Mouse (Mus musculus): ENCODE data around the gene Miip. TPM values are rescaled to one million over a fixed set of nuclear protein-coding genes. Genes with fewer than 3 reads are reported as not detected.

The Miip gene
- 40.8 and 45.1 TPM in 2 replicates for polyA plus RNA-seq (2015; fragmentation: Nextera tagmentation; extraction: Ambion mirVana)

DNA sequence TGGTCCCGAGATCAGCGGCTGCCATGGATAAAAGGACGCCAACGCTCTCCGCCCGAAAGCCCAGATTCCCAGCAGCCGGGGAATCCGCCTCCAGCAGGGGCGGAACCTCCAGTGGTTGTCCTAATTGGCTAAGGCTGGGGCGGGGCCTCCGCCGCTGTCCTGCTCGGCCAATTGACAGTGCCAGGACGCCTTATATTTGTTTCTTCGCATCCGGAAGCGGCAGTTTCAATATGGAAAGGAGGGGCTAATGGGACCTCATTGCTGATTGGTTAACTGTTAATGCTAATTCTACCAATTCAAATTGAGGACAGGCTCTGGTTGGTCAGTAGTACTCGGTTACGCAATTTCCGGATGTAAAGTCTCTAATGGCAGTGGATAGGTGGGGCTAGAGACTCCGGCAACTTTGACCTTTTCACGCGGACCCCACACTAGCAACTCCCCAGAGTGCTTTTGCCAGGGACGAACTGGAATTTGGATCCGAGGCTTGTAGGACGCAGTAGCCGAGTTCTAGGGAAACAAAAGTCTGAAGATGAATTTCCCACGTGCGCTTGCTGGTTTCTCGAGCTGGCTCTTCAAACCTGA, at the start of gene Miip, which contains the start of gene Fv1:
TSS of gene Miip (minus strand) at position 367 of the 582 bp plus-strand sequence.
TSS of gene Fv1 (plus strand) at position 530 of the 582 bp plus-strand sequence.
- WGBS, result under 1% methylated on average over 30 of the region's 30 CpGs
- H3K4me2 ChIP-seq, result peak within 1 kb of the TSS; percentile 92
- H3K4me1 ChIP-seq (replicated peaks), result peaks cover 26% of the 10 kb centered on the region
- ATAC-seq (ENCODE audit: low read depth), result peak; percentile 98
- H3K9me3 ChIP-seq, result no peaks in the 10 kb centered on the region
- H3K27ac ChIP-seq (replicated peaks), result peak within 1 kb of the TSS; percentile 85
- peaks cover 50% of the 10 kb centered on the region for H3K36me3 ChIP-seq
- H3K27me3 ChIP-seq, result no peaks in the 10 kb centered on the region
- peak within 1 kb of the TSS; percentile 70 for H3K4me3 ChIP-seq
- peak within 1 kb of the TSS; percentile 80 for H3K9ac ChIP-seq

DNA sequence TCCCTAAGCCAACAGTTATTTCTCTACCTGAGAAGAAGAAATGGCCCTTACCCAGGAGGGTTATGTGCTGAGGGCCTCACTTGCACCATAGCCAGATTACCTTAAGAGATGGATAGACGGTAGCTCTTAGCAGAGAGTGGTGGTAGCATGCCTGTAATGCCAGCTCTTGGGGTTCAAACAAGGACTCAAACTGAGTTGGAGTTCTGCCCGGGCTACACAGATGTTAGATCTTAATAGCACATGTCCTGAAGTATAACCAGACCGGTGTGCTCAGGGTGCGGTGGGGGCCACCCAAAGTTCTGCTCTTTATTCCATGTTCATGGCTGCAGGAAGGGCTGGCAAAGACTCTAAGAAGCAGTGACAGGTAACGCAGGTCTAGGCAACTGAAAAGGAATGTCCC, 40.9 kb upstream of the Miip start:
- Histone ChIP-seq H3K9ac (no peak overlapping the region), H3K27me3 (no peaks in the 10 kb centered on the region), H3K4me1 (replicated peaks) (peaks cover 4% of the 10 kb centered on the region), H3K4me3 (no peak overlapping the region), H3K4me2 (no peak overlapping the region), H3K36me3 (peaks cover 4% of the 10 kb centered on the region; the same call in 1 of the 2 replicates), H3K9me3 (no peaks in the 10 kb centered on the region), H3K27ac (replicated peaks) (no peak overlapping the region)
- WGBS, result 94% methylated on average over 5 of the region's 5 CpGs
- ATAC-seq (ENCODE audit: low read depth), result no peak

DNA sequence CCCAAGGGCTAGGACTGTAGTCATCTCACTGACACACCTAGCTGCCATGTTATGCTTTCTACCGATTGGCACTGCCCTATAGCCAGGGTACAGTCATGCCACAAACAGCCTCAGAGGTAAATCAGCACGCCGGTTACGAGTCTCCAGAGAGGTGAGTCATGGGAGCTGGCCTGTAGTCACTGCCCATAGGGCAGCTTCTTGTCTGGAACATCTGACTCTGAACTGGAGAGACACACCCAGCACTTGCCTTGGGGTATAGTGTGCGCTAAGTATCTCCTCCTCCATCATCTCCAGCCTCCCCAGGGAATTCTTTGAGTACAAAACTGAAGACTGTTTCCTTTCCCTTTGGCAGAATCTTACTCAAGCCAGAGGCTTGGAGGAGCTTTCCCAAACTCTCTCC, 37.6 kb upstream of the Miip start:
- Histone ChIP-seq H3K27ac (replicated peaks) (no peak overlapping the region), H3K27me3 (no peaks in the 10 kb centered on the region), H3K36me3 (peaks cover 15% of the 10 kb centered on the region), H3K9me3 (no peaks in the 10 kb centered on the region), H3K4me2 (no peak overlapping the region), H3K4me3 (no peak overlapping the region), H3K9ac (no peak overlapping the region), H3K4me1 (replicated peaks) (peaks cover 16% of the 10 kb centered on the region)
- ATAC-seq (ENCODE audit: low read depth), result no peak
- WGBS, result 72% methylated on average over 5 of the region's 5 CpGs

DNA sequence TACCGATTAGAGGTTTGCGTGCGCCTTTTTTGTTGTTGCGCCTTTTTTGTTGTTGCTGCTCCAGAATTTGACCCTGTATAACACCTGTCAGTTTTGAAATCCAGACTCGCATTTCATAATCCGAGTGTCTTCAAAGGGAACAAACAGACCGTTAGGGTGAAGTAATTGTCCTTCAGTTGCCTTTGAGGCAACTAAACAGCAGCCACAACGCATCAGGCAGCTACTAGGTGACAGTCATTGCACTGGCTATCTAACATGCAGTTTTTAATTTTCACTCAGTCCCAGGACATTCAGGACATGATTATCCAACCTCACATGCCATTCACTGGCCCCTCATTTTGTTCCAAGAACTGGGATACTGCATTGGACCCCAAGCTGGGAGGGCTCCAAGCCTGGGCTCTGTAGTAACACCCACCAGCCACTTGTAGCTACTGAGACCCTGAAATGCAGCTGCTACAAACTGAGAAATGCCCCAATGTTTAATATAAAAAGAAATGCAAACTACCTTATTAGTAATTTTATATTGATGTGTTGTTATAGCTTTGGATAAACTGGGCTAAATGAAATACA, 36.6 kb upstream of the Miip start:
- ATAC-seq (ENCODE audit: low read depth), result peak; percentile 50
- H3K4me3 ChIP-seq, result peak overlapping the region; percentile 91
- 2% methylated on average over 8 of the region's 8 CpGs for WGBS

DNA sequence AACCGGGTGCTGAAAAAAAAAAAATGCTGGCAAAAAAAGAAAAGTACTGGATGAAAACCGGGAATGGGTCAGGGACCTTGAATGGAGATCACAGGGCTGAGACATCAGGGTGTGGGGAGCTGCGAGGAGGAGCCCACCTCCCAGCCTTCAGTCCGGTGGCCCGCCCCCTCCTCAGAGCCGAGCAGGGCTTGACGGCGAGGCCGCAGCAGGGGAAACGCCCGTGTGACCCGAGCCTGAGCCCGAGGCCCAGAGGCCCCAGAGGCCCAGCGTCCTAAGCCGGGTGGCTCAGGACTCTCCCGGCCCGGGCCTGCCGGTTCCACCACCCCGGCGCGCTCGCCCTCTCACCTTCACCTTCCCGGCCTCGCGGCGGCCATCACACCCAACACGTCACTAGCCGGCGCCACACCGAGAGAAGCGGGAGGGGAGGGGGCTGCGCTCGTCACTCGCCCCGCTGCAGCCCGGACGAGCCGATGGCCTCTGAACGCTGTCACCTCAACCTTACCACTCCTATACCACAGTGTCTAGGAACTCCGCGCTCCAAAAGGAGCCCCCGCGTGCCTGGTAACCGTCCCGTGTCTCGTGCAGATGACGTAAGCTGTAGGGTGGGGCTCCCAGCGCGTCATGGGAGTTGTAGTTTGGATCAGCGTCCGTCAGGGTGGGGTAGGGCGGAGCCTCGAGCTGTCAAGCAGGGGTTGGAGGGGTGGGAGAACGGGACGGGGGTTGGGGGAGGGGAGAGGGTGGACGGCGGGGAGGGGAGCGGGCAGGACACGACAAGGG, 35.9 kb upstream of the Miip start, which contains the start of gene Mfn2:
TSS of gene Mfn2 (minus strand) at position 392 of the 777 bp plus-strand sequence.
- peaks cover 16% of the 10 kb centered on the region for H3K4me1 ChIP-seq (replicated peaks)
- H3K9ac ChIP-seq, result peak within 1 kb of the TSS; percentile 87
- H3K36me3 ChIP-seq, result peaks cover 29% of the 10 kb centered on the region
- no peaks in the 10 kb centered on the region for H3K27me3 ChIP-seq
- ATAC-seq (ENCODE audit: low read depth), result peak; percentile 94
- H3K27ac ChIP-seq (replicated peaks), result peak within 1 kb of the TSS; percentile 90
- peak within 1 kb of the TSS; percentile 78 for H3K4me2 ChIP-seq
- WGBS, result 1% methylated on average over 52 of the region's 59 CpGs
- H3K4me3 ChIP-seq, result peak within 1 kb of the TSS; percentile 91
- no peaks in the 10 kb centered on the region for H3K9me3 ChIP-seq

More for the DNA sequence above, 36.6 kb upstream of the Miip start:
- peak overlapping the region; percentile 87 for H3K9ac ChIP-seq
- H3K4me2 ChIP-seq, result peak overlapping the region; percentile 78
- H3K36me3 ChIP-seq, result peaks cover 23% of the 10 kb centered on the region
- H3K4me1 ChIP-seq (replicated peaks), result peaks cover 16% of the 10 kb centered on the region
- H3K9me3 ChIP-seq, result no peaks in the 10 kb centered on the region
- H3K27ac ChIP-seq (replicated peaks), result peak overlapping the region; percentile 90; the same call in 1 of the 2 replicates
- H3K27me3 ChIP-seq, result no peaks in the 10 kb centered on the region

DNA sequence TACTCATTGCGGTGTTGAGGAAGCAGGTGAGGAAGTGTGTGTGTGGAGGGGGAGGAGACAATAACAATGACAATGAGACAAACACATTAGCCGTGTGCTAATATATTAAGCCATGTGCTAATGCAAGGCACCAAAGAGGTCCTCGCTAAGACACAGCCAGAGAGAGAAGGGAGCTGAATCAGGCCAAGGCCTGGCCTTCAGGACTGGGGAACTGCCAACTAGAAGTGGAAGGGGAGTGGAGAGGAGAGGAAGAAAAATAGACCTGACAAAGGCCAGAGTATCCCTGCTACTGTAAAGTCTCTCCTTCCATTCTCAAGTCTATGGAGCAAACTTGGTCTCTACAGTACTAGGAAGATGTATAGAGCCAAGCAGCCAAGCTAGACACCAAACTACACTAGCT, 35.0 kb upstream of the Miip start:
- 84% methylated on average over 3 of the region's 3 CpGs for WGBS
- no peaks in the 10 kb centered on the region for H3K27me3 ChIP-seq
- no peak for ATAC-seq (ENCODE audit: low read depth)
- peak overlapping the region; percentile 87 for H3K9ac ChIP-seq
- peaks cover 38% of the 10 kb centered on the region for H3K36me3 ChIP-seq
- H3K27ac ChIP-seq (replicated peaks), result no peak overlapping the region
- peak overlapping the region; percentile 78 for H3K4me2 ChIP-seq
- H3K4me3 ChIP-seq, result peak overlapping the region; percentile 91
- H3K9me3 ChIP-seq, result no peaks in the 10 kb centered on the region
- peaks cover 16% of the 10 kb centered on the region for H3K4me1 ChIP-seq (replicated peaks)

DNA sequence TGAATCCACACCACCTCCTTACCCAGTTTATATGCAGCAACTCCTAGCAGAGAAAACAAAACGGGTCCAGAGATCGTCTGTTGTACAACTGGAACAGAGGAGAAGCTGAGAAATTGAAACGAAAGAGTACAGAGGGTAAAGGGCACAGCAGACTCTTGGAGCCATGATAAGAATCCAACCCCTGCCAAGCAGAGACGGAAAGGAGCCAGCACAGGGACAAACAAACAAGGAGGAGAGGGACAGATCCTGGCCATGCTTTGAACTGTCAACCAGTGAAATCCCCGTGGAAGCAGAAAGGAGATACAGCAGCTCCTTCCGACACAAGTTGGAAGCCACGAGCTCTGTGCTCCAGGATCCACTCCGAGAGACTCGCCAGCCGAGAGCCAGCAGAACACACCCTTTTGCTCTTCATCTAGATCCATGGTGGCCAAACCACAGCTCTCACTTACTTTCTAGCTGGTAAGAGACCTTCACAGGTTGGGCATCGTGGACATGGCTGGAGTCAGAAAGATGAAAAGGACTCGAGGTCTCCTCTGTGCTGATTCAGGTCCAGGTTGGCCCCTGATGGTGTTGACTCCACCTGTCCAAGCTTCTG, 34.4 kb upstream of the Miip start:
- peak overlapping the region; percentile 78; the same call in 1 of the 2 replicates for H3K4me2 ChIP-seq
- no peaks in the 10 kb centered on the region for H3K27me3 ChIP-seq
- no peak overlapping the region for H3K27ac ChIP-seq (replicated peaks)
- 90% methylated on average over 12 of the region's 12 CpGs for WGBS
- ATAC-seq (ENCODE audit: low read depth), result no peak
- H3K4me1 ChIP-seq (replicated peaks), result peaks cover 16% of the 10 kb centered on the region
- H3K9me3 ChIP-seq, result no peaks in the 10 kb centered on the region
- peaks cover 44% of the 10 kb centered on the region for H3K36me3 ChIP-seq
- H3K9ac ChIP-seq, result no peak overlapping the region
- peak overlapping the region; percentile 91; the same call in 1 of the 2 replicates for H3K4me3 ChIP-seq

DNA sequence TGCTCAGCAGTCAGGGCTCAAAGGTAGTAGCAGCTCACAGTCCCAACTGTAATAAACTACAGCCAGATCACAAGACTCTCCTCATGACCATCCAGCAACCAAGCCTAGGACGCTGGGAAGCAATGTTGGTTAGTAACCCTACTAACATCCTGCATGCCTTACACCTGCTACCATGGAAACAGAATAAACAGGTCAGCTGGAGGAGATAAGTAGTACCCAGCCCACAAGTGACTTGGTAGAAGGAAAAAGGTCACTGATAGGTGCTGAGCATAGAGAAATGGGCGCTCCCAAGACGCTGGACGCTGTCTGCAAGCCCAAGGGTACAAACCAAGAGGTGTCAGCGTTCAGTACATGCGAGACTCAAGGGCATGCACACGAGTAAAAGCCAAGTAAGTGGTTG, 31.8 kb upstream of the Miip start:
- Histone ChIP-seq H3K4me3 (no peak overlapping the region), H3K4me2 (no peak overlapping the region), H3K27me3 (no peaks in the 10 kb centered on the region), H3K4me1 (replicated peaks) (peaks cover 16% of the 10 kb centered on the region), H3K9ac (no peak overlapping the region), H3K36me3 (peaks cover 70% of the 10 kb centered on the region), H3K27ac (replicated peaks) (no peak overlapping the region), H3K9me3 (no peaks in the 10 kb centered on the region)
- 91% methylated on average over 7 of the region's 7 CpGs for WGBS
- ATAC-seq (ENCODE audit: low read depth), result no peak

DNA sequence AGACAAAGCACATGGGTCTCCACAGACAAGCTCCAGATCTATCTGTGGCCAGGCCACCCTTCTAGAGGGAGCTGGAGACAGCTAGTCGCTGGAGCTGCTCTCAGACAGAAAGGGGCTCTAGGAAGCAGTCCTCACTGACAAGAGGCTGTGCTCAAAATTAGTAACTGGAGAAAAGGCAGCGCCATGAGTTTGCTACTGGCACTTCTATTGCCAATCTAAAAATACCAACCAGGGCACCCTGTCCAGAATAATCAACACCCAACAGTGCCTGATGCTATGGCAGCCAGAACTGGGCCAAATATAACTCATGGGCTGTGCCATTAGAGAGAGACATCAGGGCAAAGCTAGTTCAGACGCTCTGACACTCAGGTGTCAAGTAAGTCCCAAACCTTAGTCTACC, 28.7 kb upstream of the Miip start:
- H3K27ac ChIP-seq (replicated peaks), result no peak overlapping the region
- 91% methylated on average over 3 of the region's 3 CpGs for WGBS
- no peaks in the 10 kb centered on the region for H3K9me3 ChIP-seq

DNA sequence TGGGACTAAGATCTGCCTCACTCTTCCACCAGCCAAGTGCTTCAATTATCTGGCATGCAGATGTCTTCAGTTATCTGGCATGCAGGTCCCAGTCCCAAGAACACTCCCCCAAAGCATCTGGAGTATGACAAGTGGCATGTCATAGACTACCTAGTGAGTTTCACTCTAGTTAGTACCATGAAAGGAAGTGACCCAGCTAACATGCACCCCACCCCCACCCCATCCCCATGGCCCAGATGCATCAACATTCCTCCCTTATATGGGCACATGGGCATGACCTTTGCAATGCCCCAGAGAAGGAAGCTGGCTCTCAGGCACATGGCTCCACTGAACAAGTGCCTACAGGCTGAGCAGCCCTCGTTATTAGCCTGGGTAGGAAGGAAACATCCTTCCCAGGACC, 27.8 kb upstream of the Miip start:
- Histone ChIP-seq H3K4me2 (no peak overlapping the region), H3K4me1 (replicated peaks) (0 out of 2 replicates have a peak, but pooled peaks cover 6% of the 10 kb centered on the region), H3K4me3 (no peak overlapping the region), H3K27ac (replicated peaks) (no peak overlapping the region), H3K27me3 (no peaks in the 10 kb centered on the region), H3K36me3 (peaks cover 93% of the 10 kb centered on the region), H3K9ac (no peak overlapping the region), H3K9me3 (no peaks in the 10 kb centered on the region)
- WGBS, result 55% methylated on average over 1 of the region's 1 CpGs
- ATAC-seq (ENCODE audit: low read depth), result no peak

More for the DNA sequence above, 28.7 kb upstream of the Miip start:
- Histone ChIP-seq H3K4me3 (no peak overlapping the region), H3K27me3 (no peaks in the 10 kb centered on the region), H3K4me1 (replicated peaks) (no peaks in the 10 kb centered on the region), H3K4me2 (no peak overlapping the region), H3K36me3 (peaks cover 89% of the 10 kb centered on the region), H3K9ac (no peak overlapping the region)
- no peak for ATAC-seq (ENCODE audit: low read depth)

DNA sequence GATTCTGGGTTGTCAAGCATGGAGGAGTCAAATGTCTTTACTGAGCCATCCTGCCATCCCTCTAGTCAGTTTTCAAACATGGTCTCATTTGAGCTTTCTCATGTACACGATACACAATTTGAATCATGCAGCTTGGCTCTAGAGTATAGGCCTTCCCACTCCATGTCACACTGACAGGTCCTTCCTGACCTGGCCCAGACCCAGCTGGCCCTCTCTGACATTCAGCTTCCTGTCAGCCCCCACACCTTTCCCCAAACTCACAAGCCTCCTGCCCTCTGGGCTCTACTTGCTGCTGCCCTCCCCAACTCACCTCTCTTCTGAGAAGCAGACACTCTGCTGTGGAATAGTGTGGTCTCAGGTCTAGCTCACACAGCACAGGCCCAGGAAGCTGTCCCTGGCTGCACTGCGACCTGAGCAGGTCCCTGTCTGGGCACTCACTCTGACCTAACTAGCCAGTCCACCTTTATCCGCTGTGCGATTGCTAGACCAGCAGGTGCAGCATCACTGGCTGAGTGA, 27.3 kb upstream of the Miip start:
- WGBS, result 94% methylated on average over 4 of the region's 4 CpGs
- ATAC-seq (ENCODE audit: low read depth), result no peak

More for the DNA sequence above, 27.3 kb upstream of the Miip start:
- H3K9me3 ChIP-seq, result no peaks in the 10 kb centered on the region
- peaks cover 97% of the 10 kb centered on the region for H3K36me3 ChIP-seq
- no peak overlapping the region for H3K9ac ChIP-seq
- H3K4me1 ChIP-seq (replicated peaks), result 0 out of 2 replicates have a peak, but pooled peaks cover 6% of the 10 kb centered on the region
- no peak overlapping the region for H3K4me3 ChIP-seq
- H3K27me3 ChIP-seq, result no peaks in the 10 kb centered on the region
- H3K4me2 ChIP-seq, result no peak overlapping the region
- H3K27ac ChIP-seq (replicated peaks), result no peak overlapping the region

Measured in neural tube, embryonic 13.5 days (tissue).